Mouse (Mus musculus) forebrain, embryonic 10.5 days (tissue): ENCODE measurements around the gene Kctd18. TPM values are rescaled to one million over a fixed set of nuclear protein-coding genes. Genes with fewer than 3 reads are reported as not detected.
"Not testable (repeated sequence)": the region's sequence is repeated elsewhere in the genome, so short reads cannot be mapped to it uniquely, and the experiment has no call there.

ENCODE experiments used
- DNase-seq: peaks from one replicate; pipeline ENCODE4 v3.0.0-alpha.2; 2017; ENCODE audit warnings: low spot score; ENCODE audit errors: extremely low spot score
- H3K27ac ChIP-seq: fragments of 300-500 bp; sonication (generic); 2 replicates; pipeline ENCODE4 v1.5.1; 2016; ENCODE audit warnings: mild to moderate bottlenecking
- H3K27me3 ChIP-seq: fragments of 300-500 bp; sonication (generic); 2 replicates; pipeline ENCODE4 v1.6.1; 2016; ENCODE audit warnings: mild to moderate bottlenecking; ENCODE audit not compliant: poor library complexity, severe bottlenecking
- H3K36me3 ChIP-seq: fragments of 300-500 bp; sonication (generic); replicated peaks from 2 replicates; pipeline ENCODE4 v1.6.1; 2016; ENCODE audit warnings: mild to moderate bottlenecking, moderate library complexity
- H3K4me1 ChIP-seq: fragments of 300-500 bp; sonication (generic); 2 replicates; pipeline ENCODE4 v1.6.1; 2016
- H3K4me3 ChIP-seq: fragments of 300-500 bp; sonication (generic); 2 replicates; pipeline ENCODE4 v1.5.1; 2016; ENCODE audit warnings: mild to moderate bottlenecking, moderate library complexity
- H3K9me3 ChIP-seq: fragments of 300-500 bp; sonication (generic); 2 replicates; pipeline ENCODE4 v1.6.1; 2016; ENCODE audit warnings: mild to moderate bottlenecking, moderate library complexity
- WGBS: fragments of 180-500 bp; shearing (Covaris S2); methylation state at CpG from one replicate; pipeline ENCODE4 v1.1.7; 2016; 5-methylcytosine and 5-hydroxymethylcytosine counted together
- polyA plus RNA-seq: library from polyadenylated mRNA; unstranded; fragments of >200 nt; fragmentation: Nextera tagmentation; extraction: Ambion mirVana; gene quantifications from 2 replicates; pipeline ENCODE4 v1.2.1, GENCODE M21; 2016

Gene Kctd18
- polyA plus RNA-seq = 16.0 and 18.1 TPM in 2 replicates

- no peak within 1 kb of the TSS for H3K27ac ChIP-seq
- no peak for DNase-seq
- peaks cover 99% of the 10 kb centered on the region for H3K36me3 ChIP-seq
- WGBS = 97% methylated on average over 7 of the region's 7 CpGs
- H3K9me3 ChIP-seq = no peaks in the 10 kb centered on the region
- no peak within 1 kb of the TSS for H3K4me3 ChIP-seq
- H3K27me3 ChIP-seq = no peaks in the 10 kb centered on the region
- no peaks in the 10 kb centered on the region for H3K4me1 ChIP-seq
These were observed at the start of gene Kctd18 for GRCm38 (mm10) chr1:58018856-58019255. Gene Kctd18 (minus strand): TSS chr1:58018956.

DNA sequence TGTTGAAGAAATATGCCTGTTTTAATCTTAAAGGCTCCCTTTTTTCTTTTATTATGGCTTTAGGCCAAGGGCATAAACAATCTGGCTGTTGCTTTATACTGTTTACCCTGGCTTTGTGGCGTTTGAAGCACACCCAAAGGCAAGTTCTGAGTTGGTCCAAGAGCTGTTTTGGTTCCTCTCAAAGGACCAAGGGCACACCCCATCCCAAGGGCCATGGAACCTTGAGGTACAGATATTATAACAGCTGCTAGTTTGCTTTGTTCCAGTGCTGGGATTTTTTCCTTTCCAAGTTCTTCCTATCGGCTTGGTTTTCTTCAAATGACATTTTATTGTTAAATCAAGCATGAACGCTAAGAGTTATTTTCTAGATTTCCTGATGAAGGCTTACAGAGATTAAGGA is 46.9 kb upstream of the Kctd18 start:
- no peaks in the 10 kb centered on the region for H3K4me1 ChIP-seq
- no peaks in the 10 kb centered on the region for H3K27me3 ChIP-seq
- no peak overlapping the region for H3K4me3 ChIP-seq
- 79% methylated on average over 3 of the region's 3 CpGs for WGBS
- DNase-seq = no peak
- H3K27ac ChIP-seq = no peak overlapping the region
- H3K9me3 ChIP-seq = no peaks in the 10 kb centered on the region
- H3K36me3 ChIP-seq = no peaks in the 10 kb centered on the region

- H3K4me1 ChIP-seq = no peaks in the 10 kb centered on the region
- no peaks in the 10 kb centered on the region for H3K27me3 ChIP-seq
- 90% methylated on average over 5 of the region's 5 CpGs for WGBS
- H3K4me3 ChIP-seq = no peak overlapping the region
- no peak overlapping the region for H3K27ac ChIP-seq
- no peaks in the 10 kb centered on the region for H3K36me3 ChIP-seq
- no peaks in the 10 kb centered on the region for H3K9me3 ChIP-seq
- no peak for DNase-seq
These were observed 46.4 kb upstream of the Kctd18 start for GRCm38 (mm10) chr1:58065151-58065550.

- no peaks in the 10 kb centered on the region for H3K27me3 ChIP-seq
- H3K4me1 ChIP-seq = no peaks in the 10 kb centered on the region
- H3K4me3 ChIP-seq = no peak overlapping the region
- H3K36me3 ChIP-seq = no peaks in the 10 kb centered on the region
- H3K9me3 ChIP-seq = no peaks in the 10 kb centered on the region
- 91% methylated on average over 7 of the region's 7 CpGs for WGBS
- no peak for DNase-seq
- H3K27ac ChIP-seq = no peak overlapping the region
These were observed 43.4 kb upstream of the Kctd18 start for GRCm38 (mm10) chr1:58062131-58062530.

GRCm38 (mm10) chr1:58058846-58059245 is 40.1 kb upstream of the Kctd18 start:
- no peak for DNase-seq
- Histone ChIP-seq H3K36me3 (no peaks in the 10 kb centered on the region), H3K4me3 (no peak overlapping the region), H3K4me1 (no peaks in the 10 kb centered on the region), H3K9me3 (no peaks in the 10 kb centered on the region), H3K27me3 (no peaks in the 10 kb centered on the region), H3K27ac (no peak overlapping the region)
- WGBS = 93% methylated on average over 4 of the region's 4 CpGs

GRCm38 (mm10) chr1:58056939-58057338 is 38.2 kb upstream of the Kctd18 start:
- DNase-seq = no peak
- Histone ChIP-seq H3K4me3 (no peak overlapping the region), H3K9me3 (no peaks in the 10 kb centered on the region), H3K4me1 (no peaks in the 10 kb centered on the region), H3K27me3 (no peaks in the 10 kb centered on the region), H3K27ac (no peak overlapping the region), H3K36me3 (no peaks in the 10 kb centered on the region)
- 88% methylated on average over 11 of the region's 11 CpGs for WGBS

DNA sequence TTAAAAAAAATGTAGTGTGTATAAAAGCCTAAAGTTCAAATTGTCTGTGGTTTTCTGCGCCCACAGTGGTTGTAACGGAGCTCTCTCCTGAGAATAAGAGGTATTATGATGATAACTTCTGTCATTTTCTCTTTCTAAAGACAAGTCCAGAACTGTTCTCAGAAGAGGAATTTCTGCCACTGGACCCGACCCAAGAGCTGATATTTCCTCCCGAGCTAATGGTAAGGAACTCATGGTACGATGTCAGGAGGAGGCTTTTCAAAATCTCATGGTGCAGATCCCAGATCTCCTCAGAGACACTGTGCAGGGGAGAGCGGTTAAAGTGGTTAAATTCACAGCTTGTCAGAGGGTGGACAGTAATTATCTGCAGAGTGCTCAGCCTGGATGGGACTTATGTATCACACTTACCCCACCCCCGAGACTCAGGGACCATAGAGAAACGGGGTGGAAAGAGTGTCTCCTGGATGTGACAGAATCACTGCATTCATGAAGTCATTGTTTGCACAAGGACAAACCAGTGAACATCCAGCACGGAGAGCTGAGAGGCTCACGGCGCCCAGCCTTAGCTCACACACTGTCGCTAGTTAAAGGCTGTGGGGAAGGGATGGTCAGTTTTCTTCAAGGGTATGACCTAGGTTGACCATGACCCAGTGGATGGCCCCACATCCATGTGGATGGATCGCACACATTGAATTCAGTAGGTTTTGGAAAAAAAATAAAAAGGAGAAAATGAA is 37.5 kb upstream of the Kctd18 start:
- no peak for DNase-seq
- Histone ChIP-seq H3K36me3 (no peaks in the 10 kb centered on the region), H3K4me1 (no peaks in the 10 kb centered on the region), H3K4me3 (no peak overlapping the region), H3K27me3 (no peaks in the 10 kb centered on the region), H3K27ac (no peak overlapping the region), H3K9me3 (no peaks in the 10 kb centered on the region)
- 88% methylated on average over 13 of the region's 13 CpGs for WGBS

DNA sequence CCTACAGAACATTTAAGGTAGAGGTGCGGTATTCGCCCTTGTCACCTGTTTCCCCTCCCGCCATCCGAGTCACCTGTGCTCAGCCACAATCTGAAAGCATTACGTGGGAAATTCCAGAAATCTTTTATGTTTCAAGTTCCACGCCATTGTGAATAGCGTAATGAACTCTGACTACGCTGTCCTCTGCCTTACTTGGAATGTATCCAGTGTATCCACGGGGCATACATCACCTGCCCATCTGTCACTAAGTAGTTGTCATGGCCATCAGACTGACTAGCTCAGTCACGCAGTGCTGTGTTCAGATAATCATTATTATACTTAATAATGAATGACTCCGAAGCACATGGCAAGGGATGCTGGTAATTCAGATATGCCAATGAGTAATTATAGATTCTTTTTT is 36.8 kb upstream of the Kctd18 start:
- Histone ChIP-seq H3K27me3 (no peaks in the 10 kb centered on the region), H3K36me3 (no peaks in the 10 kb centered on the region), H3K4me3 (no peak overlapping the region), H3K9me3 (no peaks in the 10 kb centered on the region), H3K27ac (no peak overlapping the region), H3K4me1 (no peaks in the 10 kb centered on the region)
- WGBS = 96% methylated on average over 11 of the region's 11 CpGs
- no peak for DNase-seq

GRCm38 (mm10) chr1:58049126-58049525 is 30.4 kb upstream of the Kctd18 start:
- peaks cover 8% of the 10 kb centered on the region; the same call in 1 of the 2 replicates for H3K4me1 ChIP-seq
- no peak overlapping the region for H3K27ac ChIP-seq
- H3K9me3 ChIP-seq = no peaks in the 10 kb centered on the region
- H3K36me3 ChIP-seq = no peaks in the 10 kb centered on the region
- no peak for DNase-seq
- no peaks in the 10 kb centered on the region for H3K27me3 ChIP-seq
- H3K4me3 ChIP-seq = no peak overlapping the region
- 96% methylated on average over 5 of the region's 5 CpGs for WGBS

DNA sequence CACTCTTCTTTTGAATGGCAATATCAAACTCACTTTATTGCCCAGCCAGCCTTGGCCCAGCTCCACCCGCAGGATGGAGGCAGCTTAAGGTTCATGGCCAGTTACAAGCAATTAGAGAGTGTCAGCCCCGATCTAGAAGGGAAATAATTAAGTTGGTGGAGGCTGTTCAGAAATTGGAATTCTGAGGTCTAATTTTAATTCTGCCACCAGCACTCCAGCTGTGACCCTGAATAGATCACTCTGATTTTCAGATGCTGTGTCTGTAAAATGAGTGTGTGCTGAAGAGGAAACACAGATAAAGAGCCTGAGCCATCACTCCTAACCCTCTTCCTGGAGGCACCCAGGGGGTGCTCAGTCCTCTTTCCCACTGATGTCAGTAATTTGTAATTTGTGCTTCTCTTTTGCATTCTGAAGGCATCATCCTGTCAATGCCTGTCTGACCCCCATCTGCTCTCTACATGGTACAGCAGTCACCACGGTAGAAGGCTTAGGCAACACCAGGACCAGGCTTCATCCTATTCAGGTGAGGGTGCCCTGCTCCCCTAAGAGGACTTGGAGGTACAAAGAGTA is 28.1 kb upstream of the Kctd18 start:
- Histone ChIP-seq H3K27ac (no peak overlapping the region), H3K4me1 (peaks cover 8% of the 10 kb centered on the region; the same call in 1 of the 2 replicates), H3K36me3 (no peaks in the 10 kb centered on the region), H3K27me3 (no peaks in the 10 kb centered on the region), H3K9me3 (no peaks in the 10 kb centered on the region), H3K4me3 (no peak overlapping the region)
- 68% methylated on average over 3 of the region's 3 CpGs for WGBS
- DNase-seq = no peak

GRCm38 (mm10) chr1:58045546-58045945 is 26.8 kb upstream of the Kctd18 start:
- WGBS = 74% methylated on average over 5 of the region's 5 CpGs
- H3K27ac ChIP-seq = no peak overlapping the region
- no peaks in the 10 kb centered on the region for H3K9me3 ChIP-seq
- no peak for DNase-seq
- H3K36me3 ChIP-seq = no peaks in the 10 kb centered on the region
- H3K27me3 ChIP-seq = no peaks in the 10 kb centered on the region
- peaks cover 8% of the 10 kb centered on the region; the same call in 1 of the 2 replicates for H3K4me1 ChIP-seq
- H3K4me3 ChIP-seq = no peak overlapping the region

GRCm38 (mm10) chr1:58045076-58045475 is 26.3 kb upstream of the Kctd18 start:
- no peak overlapping the region for H3K4me3 ChIP-seq
- no peak for DNase-seq
- no peaks in the 10 kb centered on the region for H3K27me3 ChIP-seq
- WGBS = 72% methylated on average over 3 of the region's 3 CpGs
- H3K27ac ChIP-seq = no peak overlapping the region
- H3K4me1 ChIP-seq = peaks cover 8% of the 10 kb centered on the region; the same call in 1 of the 2 replicates
- no peaks in the 10 kb centered on the region for H3K36me3 ChIP-seq
- H3K9me3 ChIP-seq = no peaks in the 10 kb centered on the region

- not testable (repeated sequence) for H3K27ac ChIP-seq, DNase-seq, H3K36me3 ChIP-seq, H3K4me1 ChIP-seq, H3K4me3 ChIP-seq, H3K9me3 ChIP-seq, H3K27me3 ChIP-seq
- WGBS = 99% methylated on average over 9 of the region's 9 CpGs
These were observed 18.6 kb upstream of the Kctd18 start for GRCm38 (mm10) chr1:58037306-58037705.
